Mouse (Mus musculus): ENCODE measurements around the gene Stxbp5. TPM values are rescaled to one million over a fixed set of nuclear protein-coding genes. Genes with fewer than 3 reads are reported as not detected.

Stxbp5 gene
- polyA plus RNA-seq, 1 experiment from 2014 or later, result 13.4 TPM

DNA sequence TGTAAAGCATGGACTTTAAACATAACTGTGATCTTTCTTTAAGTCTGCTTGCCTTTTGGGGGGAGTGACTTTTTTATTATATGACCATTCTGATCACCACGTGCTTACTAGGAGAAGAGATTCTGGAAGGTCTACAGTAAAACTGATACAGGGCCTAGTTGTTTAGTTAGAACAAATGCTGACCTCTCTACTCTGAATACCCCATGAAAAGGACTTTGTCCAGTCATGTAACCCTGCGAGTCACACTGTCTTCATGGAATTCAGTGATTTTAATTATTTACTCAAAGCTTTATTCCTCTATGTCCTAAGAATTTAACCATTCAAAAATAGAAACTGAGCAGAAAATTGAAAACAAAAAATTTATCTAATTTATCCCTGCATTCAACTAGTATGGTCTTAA, 93.3 kb downstream of the Stxbp5 start:
- CTCF ChIA-PET, result no interaction called here
- H3K27me3 ChIP-seq, result no peaks in the 10 kb centered on the region
- no peak for DNase-seq (ENCODE audit: low read depth, low spot score)
- no peak for TF ChIP-seq CTCF (IDR thresholded peaks at IDR 0.05)
- no peak for ATAC-seq
- in situ Hi-C loops (cut with MboI; ENCODE audit: low pct_unique_long_range_greater_than_20kb), result loop anchor here (25.0 kb wide), 1 partner anchor 1380 kb away; no protein-coding TSS in a partner anchor
- POLR2A ChIA-PET, result interaction anchor here (1.1 to 1.2 kb wide), 2 partner anchors 15 to 94 kb away, joined by 3 read pairs; no protein-coding TSS in a partner anchor

GRCm38 (mm10) chr10:9805341-9805740, 95.5 kb downstream of the Stxbp5 start:
- ATAC-seq (no peak), DNase-seq (ENCODE audit: low read depth, low spot score) (no peak)
- ChIA-PET CTCF (no interaction called here), POLR2A (no interaction called here)
- in situ Hi-C loops (cut with MboI; ENCODE audit: low pct_unique_long_range_greater_than_20kb), result loop anchor here (25.0 kb wide), 1 partner anchor 1382 kb away; no protein-coding TSS in a partner anchor
- no peak for TF ChIP-seq CTCF (IDR thresholded peaks at IDR 0.05)
- no peaks in the 10 kb centered on the region for H3K27me3 ChIP-seq

- in situ Hi-C loops (cut with MboI; ENCODE audit: low pct_unique_long_range_greater_than_20kb), result loop anchor here (25.0 kb wide), 1 partner anchor 1384 kb away; no protein-coding TSS in a partner anchor
- H3K27me3 ChIP-seq, result no peaks in the 10 kb centered on the region
- ChIA-PET POLR2A (no interaction called here), CTCF (interaction anchor here (0.9 kb wide), 1 partner anchor 14 kb away, joined by 3 read pairs; no protein-coding TSS in a partner anchor)
- DNase-seq (ENCODE audit: low read depth, low spot score) (no peak), ATAC-seq (no peak)
- TF ChIP-seq CTCF (IDR thresholded peaks at IDR 0.05), result no peak
Observed at GRCm38 (mm10) chr10:9803126-9803525, 97.8 kb downstream of the Stxbp5 start.

DNA sequence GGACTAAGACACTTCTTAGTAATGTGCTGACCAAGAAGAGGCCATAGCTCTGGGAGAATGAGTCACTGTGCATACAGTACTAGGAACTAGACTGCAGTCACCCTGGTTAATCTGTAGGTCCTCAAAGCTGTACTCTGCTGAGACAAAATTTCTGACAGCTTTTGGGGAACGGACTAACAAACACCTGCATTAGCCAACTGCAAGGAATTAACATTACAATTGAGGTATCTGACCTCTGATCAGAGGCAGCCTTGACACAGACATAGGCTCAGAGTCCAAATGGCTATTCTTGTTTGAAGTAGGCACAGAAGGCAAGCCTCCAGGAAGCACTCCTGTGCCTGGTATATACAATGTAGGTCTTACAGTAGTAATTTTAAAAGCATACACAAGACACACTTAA, 99.3 kb downstream of the Stxbp5 start:
- CTCF ChIA-PET, result no interaction called here
- H3K27me3 ChIP-seq, result no peaks in the 10 kb centered on the region
- POLR2A ChIA-PET, result no interaction called here
- in situ Hi-C loops (cut with MboI; ENCODE audit: low pct_unique_long_range_greater_than_20kb), result loop anchor here (25.0 kb wide), 1 partner anchor 1386 kb away; no protein-coding TSS in a partner anchor
- DNase-seq (ENCODE audit: low read depth, low spot score) (peak; percentile 9), ATAC-seq (peak; percentile 92)
- TF ChIP-seq CTCF (IDR thresholded peaks at IDR 0.05), result no peak

GRCm38 (mm10) chr10:9799085-9799484, 101.8 kb downstream of the Stxbp5 start:
- DNase-seq (ENCODE audit: low read depth, low spot score) (no peak), ATAC-seq (no peak)
- ChIA-PET CTCF (interaction anchor here (1.1 kb wide), 1 partner anchor 105 kb away, joined by 3 read pairs; no protein-coding TSS in a partner anchor), POLR2A (no interaction called here)
- in situ Hi-C loops (cut with MboI; ENCODE audit: low pct_unique_long_range_greater_than_20kb), result no loop called here
- H3K27me3 ChIP-seq, result no peaks in the 10 kb centered on the region
- no peak for TF ChIP-seq CTCF (IDR thresholded peaks at IDR 0.05)

DNA sequence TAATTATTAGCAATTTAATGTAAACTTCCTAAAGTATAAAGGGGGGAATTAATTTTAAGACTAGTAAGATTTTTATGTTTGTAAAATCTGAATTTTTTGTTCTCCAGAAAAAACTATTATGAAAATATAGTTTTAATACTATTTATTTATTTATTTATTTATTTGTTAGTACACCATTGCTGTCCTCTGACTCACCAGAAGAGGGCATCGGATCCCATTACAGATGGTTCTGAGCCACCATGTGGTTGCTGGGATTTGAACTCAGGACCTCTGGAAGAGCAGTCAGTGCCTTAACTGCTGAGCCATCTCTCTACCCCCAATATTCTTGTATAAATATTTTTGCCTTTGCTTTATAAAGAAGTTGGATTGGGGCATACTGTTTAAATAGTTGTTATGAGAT, 104.5 kb downstream of the Stxbp5 start:
- ATAC-seq (no peak), DNase-seq (ENCODE audit: low read depth, low spot score) (no peak)
- ChIA-PET POLR2A (no interaction called here), CTCF (interaction anchor here (0.7 kb wide), 1 partner anchor 60 kb away, joined by 3 read pairs; no protein-coding TSS in a partner anchor)
- peak; percentile 49 for TF ChIP-seq CTCF (IDR thresholded peaks at IDR 0.05)
- H3K27me3 ChIP-seq, result no peaks in the 10 kb centered on the region
- in situ Hi-C loops (cut with MboI; ENCODE audit: low pct_unique_long_range_greater_than_20kb), result no loop called here

- CTCF ChIA-PET, result no interaction called here
- no peak for ATAC-seq
- POLR2A ChIA-PET, result no interaction called here
Observed at GRCm38 (mm10) chr10:9794429-9794828, 106.5 kb downstream of the Stxbp5 start.

DNA sequence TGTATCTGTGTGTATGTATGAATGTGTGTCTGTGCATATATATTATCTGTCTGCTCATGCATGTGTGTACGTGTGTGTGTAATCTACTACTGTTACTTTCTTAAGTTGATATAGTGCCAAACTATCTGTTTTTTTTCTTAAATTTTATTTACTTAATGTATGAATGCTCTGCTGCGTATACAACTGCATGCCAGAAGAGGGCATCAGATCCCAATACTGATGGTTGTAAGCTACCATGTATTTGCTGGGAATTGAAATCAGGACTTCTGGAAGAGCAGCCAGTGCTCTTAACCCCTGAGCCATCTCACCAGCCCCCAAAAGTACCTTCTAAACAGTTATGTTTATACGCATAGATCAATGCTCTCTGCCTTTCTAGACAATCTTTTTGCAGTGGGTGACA, 109.9 kb downstream of the Stxbp5 start:
- H3K27me3 ChIP-seq, result no peaks in the 10 kb centered on the region
- ATAC-seq, result no peak
- CTCF ChIA-PET, result no interaction called here
- TF ChIP-seq CTCF (IDR thresholded peaks at IDR 0.05), result peak; percentile 52
- no peak for DNase-seq (ENCODE audit: low read depth, low spot score)
- POLR2A ChIA-PET, result no interaction called here
- in situ Hi-C loops (cut with MboI; ENCODE audit: low pct_unique_long_range_greater_than_20kb), result no loop called here

More at GRCm38 (mm10) chr10:9794429-9794828, 106.5 kb downstream of the Stxbp5 start:
- no peak for DNase-seq (ENCODE audit: low read depth, low spot score)
- in situ Hi-C loops (cut with MboI; ENCODE audit: low pct_unique_long_range_greater_than_20kb), result no loop called here
- no peak for TF ChIP-seq CTCF (IDR thresholded peaks at IDR 0.05)
- no peaks in the 10 kb centered on the region for H3K27me3 ChIP-seq

GRCm38 (mm10) chr10:9786461-9786860, 114.4 kb downstream of the Stxbp5 start:
- in situ Hi-C loops (cut with MboI; ENCODE audit: low pct_unique_long_range_greater_than_20kb), result no loop called here
- CTCF ChIA-PET, result no interaction called here
- no peak for TF ChIP-seq CTCF (IDR thresholded peaks at IDR 0.05)
- DNase-seq (ENCODE audit: low read depth, low spot score), result no peak
- no peaks in the 10 kb centered on the region for H3K27me3 ChIP-seq
- no peak for ATAC-seq
- POLR2A ChIA-PET, result no interaction called here

GRCm38 (mm10) chr10:9785651-9786050, 115.2 kb downstream of the Stxbp5 start:
- CTCF ChIA-PET, result interaction anchor here (1.3 kb wide), 1 partner anchor 526 kb away, joined by 4 read pairs; no protein-coding TSS in a partner anchor
- TF ChIP-seq CTCF (IDR thresholded peaks at IDR 0.05), result no peak
- ATAC-seq (no peak), DNase-seq (ENCODE audit: low read depth, low spot score) (no peak)
- H3K27me3 ChIP-seq, result no peaks in the 10 kb centered on the region
- in situ Hi-C loops (cut with MboI; ENCODE audit: low pct_unique_long_range_greater_than_20kb), result no loop called here
- POLR2A ChIA-PET, result no interaction called here

DNA sequence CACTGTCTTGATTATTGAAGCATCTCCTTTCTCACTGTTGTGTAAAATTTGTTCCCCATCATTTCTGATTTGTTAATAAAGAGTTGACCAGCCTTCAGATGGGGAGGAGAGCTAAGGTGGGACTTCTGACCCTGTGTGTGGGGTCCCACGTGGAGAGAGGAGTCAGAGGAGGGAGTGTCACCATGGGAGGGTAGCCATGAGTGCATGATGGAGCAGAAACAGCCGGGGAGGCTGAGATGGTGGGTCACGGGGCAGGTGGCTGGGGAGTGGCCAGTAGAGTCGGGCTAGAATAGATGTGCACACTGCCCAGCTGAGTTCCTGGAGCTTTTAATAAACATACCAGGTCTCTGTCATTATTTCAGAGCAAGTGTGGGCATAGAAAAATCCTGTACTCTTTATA, 121.0 kb downstream of the Stxbp5 start:
- ChIA-PET POLR2A (interaction anchor here (1.1 kb wide), 1 partner anchor 9 kb away, joined by 3 read pairs; no protein-coding TSS in a partner anchor), CTCF (no interaction called here)
- no peak for TF ChIP-seq CTCF (IDR thresholded peaks at IDR 0.05)
- in situ Hi-C loops (cut with MboI; ENCODE audit: low pct_unique_long_range_greater_than_20kb), result no loop called here
- H3K27me3 ChIP-seq, result no peaks in the 10 kb centered on the region
- no peak for ATAC-seq
- DNase-seq (ENCODE audit: low read depth, low spot score), result no peak

DNA sequence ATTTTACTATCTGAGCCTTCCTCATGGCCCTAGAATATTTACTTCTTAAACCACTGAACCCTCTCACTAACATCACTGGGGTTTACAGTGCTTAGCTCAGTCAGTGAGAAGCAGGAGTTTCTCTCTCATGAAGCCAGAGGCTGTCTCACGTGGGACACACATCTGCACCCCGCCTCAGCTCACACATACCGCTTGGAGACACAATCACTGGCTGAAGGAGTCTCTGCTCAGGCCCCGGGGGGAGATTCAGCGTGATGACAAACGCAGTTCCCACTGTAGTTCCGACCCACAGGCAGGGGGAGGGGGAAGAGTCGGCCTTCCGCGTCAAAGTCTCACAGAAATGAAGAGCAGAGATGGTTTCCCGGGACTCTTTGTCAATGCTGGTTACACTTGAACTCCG, 130.6 kb downstream of the Stxbp5 start:
- in situ Hi-C loops (cut with MboI; ENCODE audit: low pct_unique_long_range_greater_than_20kb), result no loop called here
- no peaks in the 10 kb centered on the region for H3K27me3 ChIP-seq
- POLR2A ChIA-PET, result no interaction called here
- no peak for ATAC-seq
- CTCF ChIA-PET, result no interaction called here
- DNase-seq (ENCODE audit: low read depth, low spot score), result no peak
- TF ChIP-seq CTCF (IDR thresholded peaks at IDR 0.05), result no peak
